Mouse (Mus musculus) yolk sac, embryonic 10.5 days (tissue): ENCODE measurements around the gene Slain2.

Source experiments
- DNase-seq: peaks from one replicate; pipeline ENCODE4 v3.0.0-alpha.2; 2017; ENCODE audit warnings: low spot score

Gene Slain2

GRCm38 (mm10) chr5:72913648-72914557 lies at the start of gene Slain2:
TSS of gene Slain2 (plus strand) at chr5:72914304.
- peak; percentile 98 for DNase-seq

- no peak for DNase-seq
These were observed 49.4 kb upstream of the Slain2 start for GRCm38 (mm10) chr5:72864654-72865178.

- DNase-seq: peak; percentile 67
These were observed 47.7 kb upstream of the Slain2 start for GRCm38 (mm10) chr5:72866260-72866905.

- peak; percentile 19 for DNase-seq
These were observed 47.0 kb upstream of the Slain2 start for GRCm38 (mm10) chr5:72867036-72867672.

GRCm38 (mm10) chr5:72868091-72868875 lies 45.8 kb upstream of the Slain2 start, which contains the start of gene Tec:
TSS of gene Tec (minus strand) at chr5:72868483.
- DNase-seq: peak; percentile 92

- no peak for DNase-seq
These were observed 44.1 kb upstream of the Slain2 start for GRCm38 (mm10) chr5:72869779-72870608.

GRCm38 (mm10) chr5:72871114-72871513 lies 43.0 kb upstream of the Slain2 start:
- no peak for DNase-seq

GRCm38 (mm10) chr5:72879736-72880135 lies 34.4 kb upstream of the Slain2 start:
- DNase-seq: no peak

GRCm38 (mm10) chr5:72881748-72882411 lies 32.2 kb upstream of the Slain2 start:
- no peak for DNase-seq

- DNase-seq: no peak
These were observed 31.7 kb upstream of the Slain2 start for GRCm38 (mm10) chr5:72882412-72882765.

GRCm38 (mm10) chr5:72883706-72884105 lies 30.4 kb upstream of the Slain2 start:
- DNase-seq: no peak

- no peak for DNase-seq
These were observed 27.5 kb upstream of the Slain2 start for GRCm38 (mm10) chr5:72886458-72887222.

GRCm38 (mm10) chr5:72888260-72888659 lies 25.8 kb upstream of the Slain2 start:
- no peak for DNase-seq

GRCm38 (mm10) chr5:72891534-72891933 lies 22.6 kb upstream of the Slain2 start:
- DNase-seq: peak; percentile 40

GRCm38 (mm10) chr5:72893987-72894386 lies 20.1 kb upstream of the Slain2 start:
- DNase-seq: no peak

GRCm38 (mm10) chr5:72895261-72895660 lies 18.8 kb upstream of the Slain2 start:
- peak; percentile 63 for DNase-seq

- DNase-seq: no peak
These were observed 17.4 kb upstream of the Slain2 start for GRCm38 (mm10) chr5:72896478-72897279.

GRCm38 (mm10) chr5:72897998-72898397 lies 16.1 kb upstream of the Slain2 start:
- no peak for DNase-seq

GRCm38 (mm10) chr5:72899255-72899654 lies 14.8 kb upstream of the Slain2 start:
- DNase-seq: no peak
